Mouse (Mus musculus): ENCODE results near the gene Hs1bp3. TPM values are rescaled to one million over a fixed set of nuclear protein-coding genes. Genes with fewer than 3 reads are reported as not detected.

Gene Hs1bp3
- polyA plus RNA-seq, 1 experiment: 3.2 TPM

DNA sequence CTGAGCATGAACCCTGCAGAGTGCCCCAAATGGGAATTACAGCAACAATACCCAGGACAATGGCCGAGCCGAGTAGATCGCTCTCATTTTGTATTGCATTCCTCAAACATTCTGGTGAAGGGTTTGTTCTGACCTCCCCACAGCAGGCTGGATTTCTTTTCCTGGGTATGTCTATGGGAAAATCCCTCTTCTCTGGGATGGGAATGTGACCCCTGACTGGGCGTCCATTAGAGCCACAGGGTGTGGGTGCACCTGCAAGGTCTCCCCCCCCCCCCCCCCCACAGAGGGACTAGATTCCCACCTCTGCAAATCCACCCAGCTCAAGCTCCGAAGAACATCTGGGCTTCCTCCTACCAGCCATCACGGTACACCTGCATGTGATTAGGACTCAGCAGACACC lies 24.1 kb upstream of the Hs1bp3 start:
- TF ChIP-seq CTCF (IDR thresholded peaks at IDR 0.05; ENCODE audit: control insufficient read depth, insufficient read depth, low read length) (no peak), POLR2A (IDR thresholded peaks at IDR 0.05; ENCODE audit: borderline replicate concordance, control insufficient read depth, low read depth, low read length) (no peak)

DNA sequence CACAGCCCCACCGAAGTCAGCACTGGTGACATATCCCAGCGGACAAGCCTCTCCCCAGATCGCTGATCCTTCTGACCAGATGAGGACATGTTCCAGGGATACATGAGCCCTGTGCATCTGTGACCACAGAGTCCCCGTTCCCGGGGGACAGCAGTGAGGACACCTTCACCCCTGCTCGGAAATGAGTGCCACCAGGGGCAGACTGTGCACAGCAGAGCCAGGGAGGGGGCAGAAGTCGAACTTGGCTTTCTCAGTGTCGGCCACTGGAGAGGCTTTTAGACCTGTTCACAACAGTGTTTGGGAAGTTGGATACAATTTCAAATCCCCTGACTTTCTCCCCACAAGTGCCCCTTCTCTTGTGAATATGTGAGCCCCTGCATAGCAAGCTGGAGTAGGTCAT lies 23.7 kb upstream of the Hs1bp3 start:
- TF ChIP-seq POLR2A (IDR thresholded peaks at IDR 0.05; ENCODE audit: borderline replicate concordance, control insufficient read depth, low read depth, low read length) (no peak), CTCF (IDR thresholded peaks at IDR 0.05; ENCODE audit: control insufficient read depth, insufficient read depth, low read length) (no peak)
- Histone ChIP-seq H3K27ac (ENCODE audit: control insufficient read depth, insufficient read depth, low read depth, low read length, poor library complexity) (no peak overlapping the region), H3K4me3 (replicated peaks; ENCODE audit: control insufficient read depth, low read depth, low read length) (no peak overlapping the region), H3K4me1 (ENCODE audit: control insufficient read depth, insufficient read depth, low read length) (no peaks in the 10 kb centered on the region)
- 85% methylated on average over 8 of the region's 8 CpGs for WGBS

More for the DNA sequence above, 24.1 kb upstream of the Hs1bp3 start:
- Histone ChIP-seq H3K27ac (ENCODE audit: control insufficient read depth, insufficient read depth, low read depth, low read length, poor library complexity) (no peak overlapping the region), H3K4me1 (ENCODE audit: control insufficient read depth, insufficient read depth, low read length) (no peaks in the 10 kb centered on the region), H3K4me3 (replicated peaks; ENCODE audit: control insufficient read depth, low read depth, low read length) (no peak overlapping the region)
- WGBS: 87% methylated on average over 6 of the region's 6 CpGs

DNA sequence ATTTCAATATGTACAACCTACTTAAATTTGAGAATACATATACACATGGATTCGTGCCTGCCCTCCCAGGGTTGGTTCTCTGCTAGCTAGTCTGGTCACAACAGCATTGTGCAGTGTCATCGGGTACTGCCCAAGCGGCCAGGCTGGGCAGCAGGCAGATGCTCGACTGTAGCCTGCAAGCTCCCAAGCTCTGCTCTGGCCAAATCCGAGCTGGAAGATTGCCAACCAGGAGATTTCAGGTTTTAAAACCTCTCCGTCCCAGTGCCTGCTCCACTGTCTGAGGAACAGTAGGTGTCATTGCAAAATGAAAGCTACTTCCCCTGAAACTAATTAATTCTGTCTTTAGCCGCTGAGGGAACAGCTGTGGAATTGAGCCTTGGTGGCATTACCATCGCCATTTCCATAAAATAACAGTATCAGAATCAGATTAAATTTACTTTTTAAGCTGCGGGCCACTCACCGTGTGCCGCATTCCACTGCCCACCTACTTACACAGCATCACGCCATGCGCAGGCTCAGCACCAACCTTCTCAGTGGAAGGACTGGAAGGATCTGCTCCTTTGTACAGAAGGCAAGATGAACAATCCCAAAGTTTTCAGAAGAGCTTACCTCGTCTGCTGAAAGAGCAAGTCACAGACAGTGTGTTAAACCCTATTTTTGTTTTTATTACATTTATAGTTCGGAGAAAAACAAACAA lies 21.9 kb upstream of the Hs1bp3 start:
- Histone ChIP-seq H3K27ac (ENCODE audit: control insufficient read depth, insufficient read depth, low read depth, low read length, poor library complexity) (no peak overlapping the region), H3K4me3 (replicated peaks; ENCODE audit: control insufficient read depth, low read depth, low read length) (no peak overlapping the region), H3K4me1 (ENCODE audit: control insufficient read depth, insufficient read depth, low read length) (no peaks in the 10 kb centered on the region; the same call in 1 of the 2 replicates)
- WGBS: 75% methylated on average over 15 of the region's 15 CpGs
- TF ChIP-seq CTCF (IDR thresholded peaks at IDR 0.05; ENCODE audit: control insufficient read depth, insufficient read depth, low read length) (no peak), POLR2A (IDR thresholded peaks at IDR 0.05; ENCODE audit: borderline replicate concordance, control insufficient read depth, low read depth, low read length) (no peak)

DNA sequence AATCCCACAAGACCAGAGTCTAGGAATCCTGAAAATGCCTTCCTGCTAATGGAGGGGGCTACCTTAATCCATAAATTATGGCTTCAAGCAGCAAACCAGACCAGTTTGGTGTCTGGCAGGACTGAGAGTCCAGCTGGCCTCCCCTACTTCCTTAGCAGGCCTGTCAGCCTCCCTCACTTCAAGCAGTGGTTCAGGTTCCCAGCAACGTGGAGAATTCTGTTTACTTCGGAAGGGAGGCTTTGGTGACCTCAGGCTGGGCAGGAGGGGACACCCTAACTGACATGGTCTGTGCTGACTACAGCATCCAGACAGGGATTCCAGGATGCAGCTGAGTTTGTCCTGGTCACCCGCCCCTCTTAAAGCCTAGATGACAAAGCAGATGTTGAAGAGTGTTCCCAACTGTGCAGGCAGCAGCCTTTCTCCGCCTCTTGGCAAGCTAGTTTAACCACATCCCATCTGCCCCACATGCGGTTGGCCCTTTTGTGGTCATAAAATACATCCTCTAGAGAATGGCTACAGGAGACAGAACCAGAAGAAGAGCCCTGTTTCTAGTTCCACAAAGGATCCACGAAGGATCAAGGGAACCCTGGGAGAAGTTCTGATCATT lies 17.8 kb upstream of the Hs1bp3 start:
- no peak overlapping the region for H3K27ac ChIP-seq (ENCODE audit: control insufficient read depth, insufficient read depth, low read depth, low read length, poor library complexity)
- H3K4me1 ChIP-seq (ENCODE audit: control insufficient read depth, insufficient read depth, low read length): no peaks in the 10 kb centered on the region; the same call in 1 of the 2 replicates
- under 1% methylated on average over 6 of the region's 6 CpGs for WGBS
- H3K4me3 ChIP-seq (replicated peaks; ENCODE audit: control insufficient read depth, low read depth, low read length): no peak overlapping the region
- no peak for TF ChIP-seq CTCF (IDR thresholded peaks at IDR 0.05; ENCODE audit: control insufficient read depth, insufficient read depth, low read length)
- no peak for TF ChIP-seq POLR2A (IDR thresholded peaks at IDR 0.05; ENCODE audit: borderline replicate concordance, control insufficient read depth, low read depth, low read length)

DNA sequence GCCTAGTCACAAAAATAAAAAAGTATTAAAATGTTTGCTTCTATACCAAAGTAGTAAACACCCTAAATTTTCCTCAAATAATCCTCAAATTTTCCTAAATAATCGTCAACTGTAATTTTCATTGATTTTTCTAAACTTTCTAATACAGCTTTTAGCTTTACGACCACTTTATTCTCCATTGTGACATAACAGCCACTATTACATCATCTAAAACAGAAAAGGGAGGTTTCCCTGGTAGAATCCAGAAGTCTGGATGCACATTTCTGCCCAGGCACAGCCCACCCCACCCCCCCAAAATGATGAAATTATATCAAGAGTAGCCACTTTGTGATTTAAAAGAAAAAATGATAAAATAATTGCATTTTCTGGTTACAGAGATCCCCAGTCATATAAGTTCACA lies 17.1 kb upstream of the Hs1bp3 start:
- 37% methylated on average over 2 of the region's 2 CpGs for WGBS
- Histone ChIP-seq H3K27ac (ENCODE audit: control insufficient read depth, insufficient read depth, low read depth, low read length, poor library complexity) (no peak overlapping the region), H3K4me1 (ENCODE audit: control insufficient read depth, insufficient read depth, low read length) (no peaks in the 10 kb centered on the region; the same call in 1 of the 2 replicates), H3K4me3 (replicated peaks; ENCODE audit: control insufficient read depth, low read depth, low read length) (no peak overlapping the region)
- TF ChIP-seq POLR2A (IDR thresholded peaks at IDR 0.05; ENCODE audit: borderline replicate concordance, control insufficient read depth, low read depth, low read length) (no peak), CTCF (IDR thresholded peaks at IDR 0.05; ENCODE audit: control insufficient read depth, insufficient read depth, low read length) (no peak)

DNA sequence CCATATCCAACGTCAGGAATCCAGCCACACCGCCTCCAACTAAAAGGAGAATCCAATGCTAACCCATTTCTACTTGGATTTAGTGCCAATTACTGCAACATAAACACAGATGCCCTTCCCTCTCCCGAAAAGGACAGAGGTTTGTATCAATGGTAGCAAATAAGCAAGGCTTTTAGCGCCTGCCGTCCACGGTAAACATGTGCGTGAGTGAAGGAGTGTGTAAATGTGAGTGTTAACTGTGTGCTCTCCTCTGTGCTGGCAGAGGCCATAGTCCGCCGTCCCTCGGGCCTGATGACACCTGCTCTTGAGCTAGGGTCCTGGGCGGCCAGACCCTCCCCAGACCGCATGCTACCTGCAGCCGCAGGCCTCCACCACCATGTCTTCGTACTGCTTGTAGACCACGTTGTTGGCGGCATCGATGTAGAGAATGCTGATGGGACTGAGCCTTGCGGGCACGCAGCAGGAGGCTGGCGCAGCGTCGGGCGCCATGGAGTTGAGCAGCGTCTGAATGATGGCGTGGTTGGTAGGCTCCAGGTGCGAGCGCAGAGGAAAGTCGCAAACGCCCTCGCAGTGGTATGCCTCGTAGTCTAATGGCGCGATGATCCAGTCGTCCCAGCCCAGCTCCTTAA lies 15.5 kb upstream of the Hs1bp3 start:
- TF ChIP-seq POLR2A (IDR thresholded peaks at IDR 0.05; ENCODE audit: borderline replicate concordance, control insufficient read depth, low read depth, low read length) (no peak), CTCF (IDR thresholded peaks at IDR 0.05; ENCODE audit: control insufficient read depth, insufficient read depth, low read length) (no peak)
- Histone ChIP-seq H3K4me3 (replicated peaks; ENCODE audit: control insufficient read depth, low read depth, low read length) (no peak overlapping the region), H3K4me1 (ENCODE audit: control insufficient read depth, insufficient read depth, low read length) (no peaks in the 10 kb centered on the region; the same call in 1 of the 2 replicates), H3K27ac (ENCODE audit: control insufficient read depth, insufficient read depth, low read depth, low read length, poor library complexity) (no peak overlapping the region)
- 14% methylated on average over 34 of the region's 34 CpGs for WGBS

DNA sequence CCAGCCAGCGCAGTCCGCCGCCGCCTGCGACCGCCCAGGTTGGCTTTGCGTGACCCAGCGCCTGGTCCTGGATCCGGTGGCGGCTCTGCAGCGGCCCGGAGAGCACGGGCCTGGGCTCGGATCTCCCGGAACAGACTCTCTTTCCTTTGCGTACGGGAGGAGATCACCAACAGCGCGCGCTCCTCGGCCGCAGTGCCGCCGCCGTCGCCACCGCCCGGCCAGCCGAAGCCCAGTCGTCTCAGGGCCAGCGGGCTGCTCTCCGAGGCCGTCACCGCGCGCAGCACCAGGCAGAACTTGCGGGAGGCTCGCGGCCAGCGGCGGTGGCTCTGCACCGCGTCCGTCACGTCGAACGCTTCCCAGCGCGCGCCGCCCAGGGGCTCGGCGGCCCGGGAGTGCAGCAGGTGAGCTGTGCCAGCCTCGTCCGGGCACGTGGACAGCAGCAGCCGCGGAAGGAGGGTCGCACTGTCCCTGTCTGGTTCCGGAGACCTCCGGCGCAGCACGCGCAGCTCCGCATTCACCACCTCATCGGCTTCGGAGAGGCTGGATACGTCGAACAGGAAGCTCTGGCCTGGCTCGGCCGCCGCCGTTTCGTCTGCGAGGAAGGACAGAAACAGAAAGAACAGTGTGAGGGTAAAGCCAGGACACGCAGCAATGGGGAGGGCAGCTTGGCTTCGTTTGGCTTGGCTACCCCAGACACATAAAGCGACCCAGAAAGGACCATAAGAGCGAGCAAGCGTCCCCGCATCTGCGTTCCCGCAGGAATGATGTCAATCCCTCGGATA lies 14.7 kb upstream of the Hs1bp3 start:
- Histone ChIP-seq H3K4me3 (replicated peaks; ENCODE audit: control insufficient read depth, low read depth, low read length) (no peak overlapping the region), H3K27ac (ENCODE audit: control insufficient read depth, insufficient read depth, low read depth, low read length, poor library complexity) (no peak overlapping the region), H3K4me1 (ENCODE audit: control insufficient read depth, insufficient read depth, low read length) (no peaks in the 10 kb centered on the region; the same call in 1 of the 2 replicates)
- 6% methylated on average over 85 of the region's 85 CpGs for WGBS
- TF ChIP-seq CTCF (IDR thresholded peaks at IDR 0.05; ENCODE audit: control insufficient read depth, insufficient read depth, low read length) (no peak), POLR2A (IDR thresholded peaks at IDR 0.05; ENCODE audit: borderline replicate concordance, control insufficient read depth, low read depth, low read length) (no peak)
